Mouse (Mus musculus) limb, embryonic 11.5 days (tissue): Measurements from ENCODE around the gene Jak3. TPM values are rescaled to one million over a fixed set of nuclear protein-coding genes. Genes with fewer than 3 reads are reported as not detected.

Experiments used
- ATAC-seq: fragments of 200-750 bp; cut with Nextera tagmentation; 2 replicates; pipeline ENCODE4 v1.8.0; 2017; ENCODE audit warnings: low read depth; ENCODE audit not compliant: insufficient number of reproducible peaks, low FRiP score, low TSS enrichment
- DNase-seq: peaks from one replicate; pipeline ENCODE4 v3.0.0-alpha.2; 2015; ENCODE audit warnings: low spot score
- H3K27ac ChIP-seq: fragments of 300-500 bp; sonication (generic); replicated peaks from 2 replicates; pipeline ENCODE4 v1.5.1; 2014; ENCODE audit warnings: low read depth, mild to moderate bottlenecking, low read length
- H3K27me3 ChIP-seq: fragments of 300-500 bp; sonication (generic); 2 replicates; pipeline ENCODE4 v1.6.1; 2014; ENCODE audit warnings: mild to moderate bottlenecking, low read length, mixed read lengths; ENCODE audit not compliant: control insufficient read depth, insufficient read depth
- H3K36me3 ChIP-seq: fragments of 300-500 bp; sonication (generic); 2 replicates; pipeline ENCODE4 v1.6.1; 2014; ENCODE audit warnings: mild to moderate bottlenecking, low read length, moderate library complexity, mixed read lengths; ENCODE audit not compliant: control insufficient read depth, insufficient read depth
- H3K4me1 ChIP-seq: fragments of 300-500 bp; sonication (generic); 2 replicates; pipeline ENCODE4 v1.6.1; 2014; ENCODE audit warnings: low read length, mixed read lengths; ENCODE audit not compliant: control insufficient read depth, insufficient read depth
- H3K4me2 ChIP-seq: fragments of 300-500 bp; sonication (generic); 2 replicates; pipeline ENCODE4 v1.6.1; 2014; ENCODE audit warnings: low read depth, mild to moderate bottlenecking, moderate library complexity; ENCODE audit not compliant: severe bottlenecking
- H3K4me3 ChIP-seq: fragments of 300-500 bp; sonication (generic); 2 replicates; pipeline ENCODE4 v1.5.1; 2014; ENCODE audit warnings: low read depth, low read length
- H3K9ac ChIP-seq: fragments of 300-500 bp; sonication (generic); 2 replicates; pipeline ENCODE4 v1.6.1; 2014; ENCODE audit warnings: mild to moderate bottlenecking, low read length
- H3K9me3 ChIP-seq: fragments of 300-500 bp; sonication (generic); 2 replicates; pipeline ENCODE4 v1.6.1; 2016; ENCODE audit warnings: low read length; ENCODE audit not compliant: control insufficient read depth
- WGBS: fragments of 180-500 bp; shearing (Covaris S2); extraction: QIAGEN DNeasy Blood & Tissue Kit; methylation state at CpG from one replicate; pipeline ENCODE4 v1.1.7; 2014; 5-methylcytosine and 5-hydroxymethylcytosine counted together
- polyA plus RNA-seq: library from polyadenylated mRNA; unstranded; fragments of >200 nt; fragmentation: Nextera tagmentation; extraction: Ambion mirVana; gene quantifications from 2 replicates; pipeline ENCODE4 v1.2.1, GENCODE M21; 2014

Jak3 gene
- polyA plus RNA-seq, 1 experiment from 2014 or later = 1.4 TPM

- H3K27ac ChIP-seq = no peak overlapping the region
- ATAC-seq = no peak
- WGBS = 64% methylated on average over 2 of the region's 2 CpGs
- no peak overlapping the region for H3K9ac ChIP-seq
- H3K4me2 ChIP-seq = no peak overlapping the region
- peaks cover 9% of the 10 kb centered on the region for H3K9me3 ChIP-seq
- peaks cover 5% of the 10 kb centered on the region; the same call in 1 of the 2 replicates for H3K4me1 ChIP-seq
- H3K27me3 ChIP-seq = peaks cover 28% of the 10 kb centered on the region
- no peaks in the 10 kb centered on the region for H3K36me3 ChIP-seq
- no peak for DNase-seq
- no peak overlapping the region for H3K4me3 ChIP-seq
Observed at GRCm38 (mm10) chr8:71631897-71632296, 44.2 kb upstream of the Jak3 start.

- H3K27ac ChIP-seq = no peak overlapping the region
- H3K4me2 ChIP-seq = no peak overlapping the region
- H3K36me3 ChIP-seq = no peaks in the 10 kb centered on the region
- no peak overlapping the region for H3K4me3 ChIP-seq
- H3K27me3 ChIP-seq = peaks cover 28% of the 10 kb centered on the region
- H3K9me3 ChIP-seq = peaks cover 9% of the 10 kb centered on the region
- ATAC-seq (no peak), DNase-seq (peak; percentile 64)
- peaks cover 5% of the 10 kb centered on the region; the same call in 1 of the 2 replicates for H3K4me1 ChIP-seq
- no peak overlapping the region for H3K9ac ChIP-seq
- 12% methylated on average over 18 of the region's 22 CpGs for WGBS
Observed at GRCm38 (mm10) chr8:71633164-71633563, 42.9 kb upstream of the Jak3 start.

GRCm38 (mm10) chr8:71633981-71634667 is 42.0 kb upstream of the Jak3 start:
- H3K4me1 ChIP-seq = 0 out of 2 replicates have a peak, but pooled peaks cover 2% of the 10 kb centered on the region
- no peaks in the 10 kb centered on the region for H3K36me3 ChIP-seq
- DNase-seq (peak; percentile 78), ATAC-seq (no peak)
- 2% methylated on average over 26 of the region's 26 CpGs for WGBS
- peaks cover 9% of the 10 kb centered on the region for H3K9me3 ChIP-seq
- H3K4me3 ChIP-seq = peak overlapping the region; percentile 12; the same call in 1 of the 2 replicates
- peak overlapping the region; percentile 40; the same call in 1 of the 2 replicates for H3K9ac ChIP-seq
- no peak overlapping the region for H3K27ac ChIP-seq
- H3K4me2 ChIP-seq = peak overlapping the region; percentile 39
- peaks cover 28% of the 10 kb centered on the region for H3K27me3 ChIP-seq

GRCm38 (mm10) chr8:71637149-71638095 is 38.7 kb upstream of the Jak3 start:
- no peaks in the 10 kb centered on the region for H3K36me3 ChIP-seq
- no peak for DNase-seq
- H3K4me1 ChIP-seq = no peaks in the 10 kb centered on the region
- H3K9me3 ChIP-seq = peaks cover 8% of the 10 kb centered on the region
- WGBS = 76% methylated on average over 8 of the region's 8 CpGs
- H3K27me3 ChIP-seq = peaks cover 20% of the 10 kb centered on the region
- H3K9ac ChIP-seq = no peak overlapping the region
- H3K4me2 ChIP-seq = no peak overlapping the region
- no peak overlapping the region for H3K27ac ChIP-seq
- H3K4me3 ChIP-seq = no peak overlapping the region
- ATAC-seq = no peak

- H3K4me1 ChIP-seq = no peaks in the 10 kb centered on the region
- no peak for DNase-seq
- H3K36me3 ChIP-seq = no peaks in the 10 kb centered on the region
- no peaks in the 10 kb centered on the region for H3K9me3 ChIP-seq
- no peak overlapping the region for H3K4me2 ChIP-seq
- 70% methylated on average over 6 of the region's 6 CpGs for WGBS
- H3K4me3 ChIP-seq = no peak overlapping the region
- ATAC-seq = no peak
- H3K27me3 ChIP-seq = peaks cover 16% of the 10 kb centered on the region
- H3K27ac ChIP-seq = no peak overlapping the region
- H3K9ac ChIP-seq = no peak overlapping the region
Observed at GRCm38 (mm10) chr8:71638321-71638720, 37.8 kb upstream of the Jak3 start.

- WGBS = 88% methylated on average over 4 of the region's 4 CpGs
- H3K27me3 ChIP-seq = peaks cover 11% of the 10 kb centered on the region
- H3K4me3 ChIP-seq = no peak overlapping the region
- no peaks in the 10 kb centered on the region for H3K36me3 ChIP-seq
- H3K4me1 ChIP-seq = no peaks in the 10 kb centered on the region
- no peak for ATAC-seq
- DNase-seq = no peak
- no peak overlapping the region for H3K4me2 ChIP-seq
- H3K27ac ChIP-seq = no peak overlapping the region
- H3K9ac ChIP-seq = no peak overlapping the region
- H3K9me3 ChIP-seq = no peaks in the 10 kb centered on the region
Observed at GRCm38 (mm10) chr8:71639318-71639717, 36.8 kb upstream of the Jak3 start.

GRCm38 (mm10) chr8:71645510-71645909 is 30.6 kb upstream of the Jak3 start:
- H3K4me1 ChIP-seq = no peaks in the 10 kb centered on the region
- H3K4me2 ChIP-seq = no peak overlapping the region
- no peaks in the 10 kb centered on the region for H3K27me3 ChIP-seq
- no peak overlapping the region for H3K4me3 ChIP-seq
- no peaks in the 10 kb centered on the region for H3K9me3 ChIP-seq
- DNase-seq = no peak
- ATAC-seq = no peak
- H3K36me3 ChIP-seq = no peaks in the 10 kb centered on the region
- 87% methylated on average over 9 of the region's 9 CpGs for WGBS
- no peak overlapping the region for H3K9ac ChIP-seq
- H3K27ac ChIP-seq = no peak overlapping the region

GRCm38 (mm10) chr8:71654600-71654999 is 21.5 kb upstream of the Jak3 start:
- DNase-seq (peak; percentile 68), ATAC-seq (peak; percentile 27; the same call in 1 of the 2 replicates)
- WGBS = 2% methylated on average over 24 of the region's 24 CpGs
- Histone ChIP-seq H3K4me3 (no peak overlapping the region), H3K27ac (no peak overlapping the region), H3K9me3 (no peaks in the 10 kb centered on the region), H3K4me2 (peak overlapping the region; percentile 29; the same call in 1 of the 2 replicates), H3K36me3 (no peaks in the 10 kb centered on the region), H3K27me3 (peaks cover 44% of the 10 kb centered on the region), H3K4me1 (no peaks in the 10 kb centered on the region), H3K9ac (no peak overlapping the region)
